ENCODE assay signal across 22 mouse cellular contexts in genomic region chr19:56665972-56666371, GRCm38 (mm10). TPM values are rescaled to one million over a fixed set of nuclear protein-coding genes. Genes with fewer than 3 reads are reported as not detected.
DNase-seq lines count a peak whose midpoint lies in the region; ATAC-seq and TF ChIP-seq lines count a peak whose summit lies in the region.
"Had no signal": no experiment of that assay in that cellular context is flagged by ENCODE, and none has a peak within 500 bp of the region (broad histone marks: within the 10 kb centered on the region; RNA-seq: fewer than 3 reads in every experiment).

No protein-coding gene starts in this region.

- ATAC-seq in hindbrain, embryonic 12.5 days (ENCODE audit: low FRiP score): no peak
- ATAC-seq: forebrain, embryonic 13.5 days; forebrain, postnatal 0 days; hindbrain, embryonic 16.5 days; inflammation-experienced regulatory T-cells, adult 6 months; Patski had no signal

- H3K4me2 ChIP-seq in hindbrain, embryonic 12.5 days (replicated peaks): no peak overlapping the region
- H3K4me2 ChIP-seq: embryonic facial prominence, embryonic 13.5 days; forebrain, embryonic 13.5 days; heart, embryonic 13.5 days had no signal

- H3K27me3 ChIP-seq in ES-Bruce4 (ENCODE audit: control insufficient read depth, insufficient read depth, low read length, poor library complexity, severe bottlenecking): no peaks in the 10 kb centered on the region
- no peaks in the 10 kb centered on the region for H3K27me3 ChIP-seq in hindbrain, embryonic 12.5 days
- H3K27me3 ChIP-seq: CH12.LX; embryonic facial prominence, embryonic 13.5 days; forebrain, embryonic 13.5 days; heart, embryonic 13.5 days had no signal

- peak; percentile 39; the same call in 1 of the 2 replicates for TF ChIP-seq EP300 in ES-Bruce4 (IDR thresholded peaks at IDR 0.05; ENCODE audit: insufficient read depth, low read depth, low read length)

- H3K9ac ChIP-seq in ES-Bruce4 (ENCODE audit: low read depth, poor library complexity, severe bottlenecking): no peak overlapping the region
- H3K9ac ChIP-seq in hindbrain, embryonic 12.5 days: no peak overlapping the region
- H3K9ac ChIP-seq: embryonic facial prominence, embryonic 13.5 days; forebrain, embryonic 13.5 days; forebrain, postnatal 0 days; heart, embryonic 13.5 days had no signal

- peak overlapping the region; percentile 90 for H3K27ac ChIP-seq in ES-Bruce4 (ENCODE audit: insufficient read depth, low read length)
- H3K27ac ChIP-seq in hindbrain, embryonic 12.5 days: no peak overlapping the region
- H3K27ac ChIP-seq: embryonic facial prominence, embryonic 13.5 days; forebrain, embryonic 13.5 days; gastrocnemius, adult 2 months; heart, embryonic 13.5 days had no signal

- WGBS in lung, adult 2 months: 47% methylated on average over 1 of the region's 1 CpGs
- WGBS in hindbrain, embryonic 12.5 days: 88% methylated on average over 1 of the region's 1 CpGs

- DNase-seq in lung, postnatal 25 days (ENCODE audit: low spot score): peak; percentile 54
- DNase-seq in lung, adult 2 months: no peak
- DNase-seq in R1 (ENCODE audit: low read depth, low spot score): peak; percentile 96
- DNase-seq in kidney, adult 11 months: no peak
- DNase-seq: adrenal gland, adult 8-10 months; adrenal gland, postnatal 36 days; cerebellum, adult 11 months; cerebellum, adult 8-10 months; cerebellum, postnatal 14 days; forebrain, postnatal 0 days; gastrocnemius, adult 2 months; gastrocnemius, postnatal 25 days; heart, postnatal 36 days had no signal

- no peaks in the 10 kb centered on the region for H3K9me3 ChIP-seq in ES-Bruce4 (replicated peaks; ENCODE audit: control insufficient read depth, insufficient read depth, low read length, poor library complexity, severe bottlenecking)
- no peaks in the 10 kb centered on the region for H3K9me3 ChIP-seq in hindbrain, embryonic 12.5 days (replicated peaks)
- H3K9me3 ChIP-seq: embryonic facial prominence, embryonic 13.5 days; forebrain, embryonic 13.5 days; heart, embryonic 13.5 days had no signal

- no peak overlapping the region for H3K4me3 ChIP-seq in lung, adult 2 months (replicated peaks; ENCODE audit: extremely low read depth, low read depth, low read length)
- H3K4me3 ChIP-seq in ES-Bruce4 (ENCODE audit: low read depth, low read length): no peak overlapping the region
- H3K4me3 ChIP-seq in hindbrain, embryonic 12.5 days: no peak overlapping the region
- H3K4me3 ChIP-seq: embryonic facial prominence, embryonic 13.5 days; forebrain, embryonic 13.5 days; gastrocnemius, adult 2 months; heart, embryonic 13.5 days had no signal

- TF ChIP-seq POLR2A in lung, adult 2 months (IDR thresholded peaks at IDR 0.05; ENCODE audit: borderline replicate concordance, extremely low read depth, low read depth, low read length): no peak
- TF ChIP-seq POLR2A in ES-Bruce4 (IDR thresholded peaks at IDR 0.05; ENCODE audit: insufficient read depth, low read length): no peak

- no peak for TF ChIP-seq CTCF in lung, adult 2 months (IDR thresholded peaks at IDR 0.05; ENCODE audit: insufficient read depth, low read length)
- no peak for TF ChIP-seq CTCF in ES-Bruce4 (IDR thresholded peaks at IDR 0.05; ENCODE audit: low read depth, low read length)

- no peaks in the 10 kb centered on the region for H3K36me3 ChIP-seq in ES-Bruce4 (ENCODE audit: control insufficient read depth, insufficient read depth, low read length, poor library complexity, severe bottlenecking)
- no peaks in the 10 kb centered on the region for H3K36me3 ChIP-seq in hindbrain, embryonic 12.5 days
- H3K36me3 ChIP-seq: embryonic facial prominence, embryonic 13.5 days; heart, embryonic 13.5 days had no signal

- peaks cover 18% of the 10 kb centered on the region for H3K4me1 ChIP-seq in lung, adult 2 months (ENCODE audit: control insufficient read depth, insufficient read depth, low read length)
- peaks cover 3% of the 10 kb centered on the region for H3K4me1 ChIP-seq in ES-Bruce4 (ENCODE audit: control insufficient read depth, insufficient read depth, low read length)
- H3K4me1 ChIP-seq in hindbrain, embryonic 12.5 days: peaks cover 12% of the 10 kb centered on the region; the same call in 1 of the 2 replicates
- H3K4me1 ChIP-seq: forebrain, embryonic 13.5 days had no signal

RNA-seq across cellular contexts. Expression of gene Adrb1, which starts 56.0 kb away (rescaled TPM):
- 81.9 and 120 TPM in 2 replicates for polyA plus RNA-seq in lung, adult 2 months (2012; rRNA removed)
- 0.44 and 1.0 TPM in 2 replicates for polyA plus RNA-seq in ES-Bruce4 (2011; ENCODE audit: insufficient read depth, insufficient read length, low read depth, missing spikeins)
- polyA plus RNA-seq in hindbrain, embryonic 12.5 days (2016; fragmentation: Nextera tagmentation; extraction: Ambion mirVana): 0.21 and 0.35 TPM in 2 replicates
- polyA plus RNA-seq: Patski had no signal

Comparison
In these comparisons a context has a peak if more than half of its experiments do, and no peak if none do; other contexts are left out.
1. DNase-seq: peak in lung, postnatal 25 days (single experiment) and R1 (single experiment); none in lung, adult 2 months (single experiment) and kidney, adult 11 months (single experiment).
2. RNA of gene Adrb1, which starts 56.0 kb away (polyA plus RNA-seq): 81.9 to 120 TPM in lung, adult 2 months; 0.44 to 1.0 TPM in ES-Bruce4 and 0.21 to 0.35 TPM in hindbrain, embryonic 12.5 days; every median in the first group is over 10 times any median in the second.